Mouse (Mus musculus): Measurements from ENCODE around the gene Ptpn12. TPM values are rescaled to one million over a fixed set of nuclear protein-coding genes. Genes with fewer than 3 reads are reported as not detected.

Ptpn12 gene
- total RNA-seq, 2 experiments from 2014 or later, result 18.5 to 104 TPM

- no peak for ATAC-seq (replicated peaks; ENCODE audit: low FRiP score, poor library complexity, severe bottlenecking)
These were observed 22.2 kb downstream of the Ptpn12 start for GRCm38 (mm10) chr5:21033382-21034056.

DNA sequence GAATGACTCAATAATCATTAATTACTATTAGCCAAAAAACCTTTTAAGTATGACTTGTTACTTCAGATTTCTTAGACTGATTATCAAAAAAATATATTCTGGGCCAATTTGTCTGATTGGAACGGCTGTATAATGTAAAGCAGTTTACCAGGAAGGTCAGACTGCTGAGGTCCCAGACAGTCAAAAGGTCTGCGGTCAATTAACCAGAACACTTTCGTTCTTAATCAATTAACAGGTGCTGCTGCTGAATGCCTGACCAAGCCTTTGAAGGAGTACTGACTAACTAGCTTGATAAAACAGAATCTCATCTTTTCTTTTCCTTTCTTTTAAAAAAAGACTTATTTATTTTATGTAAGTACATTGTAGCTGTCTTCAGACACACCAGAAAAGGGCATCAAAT lies 23.1 kb downstream of the Ptpn12 start:
- no peak for ATAC-seq (replicated peaks; ENCODE audit: low FRiP score, poor library complexity, severe bottlenecking)

- no peak for ATAC-seq (replicated peaks; ENCODE audit: low FRiP score, poor library complexity, severe bottlenecking)
These were observed 25.5 kb downstream of the Ptpn12 start for GRCm38 (mm10) chr5:21030226-21030625.

GRCm38 (mm10) chr5:21017075-21017474 lies 38.6 kb downstream of the Ptpn12 start:
- ATAC-seq (replicated peaks; ENCODE audit: low FRiP score, poor library complexity, severe bottlenecking), result no peak

- no peak for ATAC-seq (replicated peaks; ENCODE audit: low FRiP score, poor library complexity, severe bottlenecking)
These were observed 44.8 kb downstream of the Ptpn12 start for GRCm38 (mm10) chr5:21010908-21011307.

- ATAC-seq (replicated peaks; ENCODE audit: low FRiP score, poor library complexity, severe bottlenecking), result 0 out of 2 replicates have a peak, but pooled peaks have one; percentile 55
These were observed 53.0 kb downstream of the Ptpn12 start for GRCm38 (mm10) chr5:21002723-21003122.

DNA sequence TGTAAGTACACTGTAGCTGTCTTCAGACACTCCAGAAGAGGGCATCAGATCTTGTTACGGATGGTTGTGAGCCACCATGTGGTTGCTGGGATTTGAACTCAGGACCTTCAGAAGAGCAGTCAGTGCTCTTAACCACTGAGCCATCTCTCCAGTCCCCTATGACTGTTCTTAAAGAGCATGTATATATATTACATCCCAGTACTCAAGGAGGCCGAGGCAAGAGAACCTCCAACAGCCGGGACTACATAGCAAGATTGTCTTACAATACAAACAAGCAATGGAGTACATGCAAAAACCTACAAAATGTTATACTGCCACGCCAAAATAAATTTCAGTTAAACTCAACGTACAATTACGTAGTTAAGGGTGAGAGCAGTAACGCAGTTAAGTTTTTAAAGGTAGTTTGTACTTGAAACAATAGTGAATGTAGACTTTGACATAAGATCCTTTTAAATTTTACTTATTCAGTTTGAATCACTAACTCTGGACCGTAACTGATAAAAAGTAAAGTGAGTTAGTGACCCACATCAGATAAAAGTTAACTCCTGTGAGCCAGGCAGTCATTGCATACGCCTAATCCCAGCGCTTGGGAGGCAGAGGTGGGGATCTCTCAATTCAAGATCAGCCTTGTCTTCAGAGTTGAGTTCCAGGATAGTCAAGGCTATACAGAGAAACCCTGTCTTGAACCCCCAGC lies 53.9 kb downstream of the Ptpn12 start:
- ATAC-seq (replicated peaks; ENCODE audit: low FRiP score, poor library complexity, severe bottlenecking), result no peak

DNA sequence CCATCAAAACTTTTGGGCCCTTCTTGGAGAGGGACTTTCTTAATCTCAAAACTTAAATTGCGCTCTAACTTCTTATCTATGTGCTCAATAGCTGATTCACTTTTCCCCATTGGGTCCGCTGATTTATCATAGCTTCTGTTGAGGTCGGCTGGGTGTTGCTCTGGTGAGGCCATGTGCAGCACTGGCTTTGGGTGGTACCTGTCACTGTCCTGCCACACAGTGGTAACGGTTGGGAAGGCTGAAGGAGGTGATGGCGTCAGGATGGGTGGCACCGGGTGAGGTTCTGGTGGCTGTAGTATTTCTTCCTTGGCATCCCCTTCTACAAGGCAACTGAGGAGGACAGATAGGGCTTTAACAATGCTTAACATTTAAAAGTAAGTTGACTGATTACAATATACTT lies 57.3 kb downstream of the Ptpn12 start:
- peak; percentile 58 for ATAC-seq (replicated peaks; ENCODE audit: low FRiP score, poor library complexity, severe bottlenecking)

DNA sequence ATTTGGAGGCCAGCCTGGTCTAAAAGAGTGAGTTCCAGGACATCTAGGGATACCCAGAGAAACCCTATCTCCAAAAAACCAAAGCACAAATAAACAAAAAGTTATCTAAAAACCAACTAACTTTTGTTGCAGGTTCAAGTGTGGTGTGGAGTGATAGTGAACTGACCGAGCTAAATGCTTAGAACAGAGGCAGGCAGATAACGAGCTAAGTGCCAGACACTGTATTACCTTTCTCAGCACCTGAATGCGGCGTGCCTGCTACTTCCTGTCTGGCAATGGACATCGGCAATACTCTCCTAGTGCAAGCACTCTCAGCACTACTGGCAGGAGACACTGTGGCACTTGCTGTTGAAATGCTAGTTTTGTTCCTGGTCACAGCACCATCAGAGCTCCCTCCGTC lies 58.2 kb downstream of the Ptpn12 start:
- 0 out of 2 replicates have a peak, but pooled peaks have one; percentile 20 for ATAC-seq (replicated peaks; ENCODE audit: low FRiP score, poor library complexity, severe bottlenecking)

- ATAC-seq (replicated peaks; ENCODE audit: low FRiP score, poor library complexity, severe bottlenecking), result no peak
These were observed 65.5 kb downstream of the Ptpn12 start for GRCm38 (mm10) chr5:20990062-20990809.

GRCm38 (mm10) chr5:20986271-20986670 lies 69.4 kb downstream of the Ptpn12 start:
- ATAC-seq (replicated peaks; ENCODE audit: low FRiP score, poor library complexity, severe bottlenecking), result no peak

DNA sequence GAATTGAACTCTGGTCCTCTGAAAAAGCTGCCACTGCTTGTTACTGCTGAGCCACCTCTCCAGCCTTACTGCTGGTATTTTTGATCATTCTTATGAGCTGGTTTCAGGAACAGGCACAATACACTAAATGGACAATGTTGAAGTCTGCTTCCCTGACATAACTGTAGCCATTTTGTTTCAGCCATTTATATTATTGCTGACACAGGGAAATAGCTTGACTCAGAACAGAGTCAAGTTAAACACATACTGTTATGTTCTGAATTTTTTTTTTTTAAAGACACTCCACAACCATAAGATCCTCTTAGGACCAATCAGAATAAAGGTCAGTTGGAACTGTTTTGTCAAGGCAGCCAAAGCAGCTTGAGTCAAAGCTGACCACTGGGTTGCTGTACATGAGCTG lies 72.2 kb downstream of the Ptpn12 start:
- no peak for ATAC-seq (replicated peaks; ENCODE audit: low FRiP score, poor library complexity, severe bottlenecking)

GRCm38 (mm10) chr5:20974690-20975089 lies 81.0 kb downstream of the Ptpn12 start:
- no peak for ATAC-seq (replicated peaks; ENCODE audit: low FRiP score, poor library complexity, severe bottlenecking)

DNA sequence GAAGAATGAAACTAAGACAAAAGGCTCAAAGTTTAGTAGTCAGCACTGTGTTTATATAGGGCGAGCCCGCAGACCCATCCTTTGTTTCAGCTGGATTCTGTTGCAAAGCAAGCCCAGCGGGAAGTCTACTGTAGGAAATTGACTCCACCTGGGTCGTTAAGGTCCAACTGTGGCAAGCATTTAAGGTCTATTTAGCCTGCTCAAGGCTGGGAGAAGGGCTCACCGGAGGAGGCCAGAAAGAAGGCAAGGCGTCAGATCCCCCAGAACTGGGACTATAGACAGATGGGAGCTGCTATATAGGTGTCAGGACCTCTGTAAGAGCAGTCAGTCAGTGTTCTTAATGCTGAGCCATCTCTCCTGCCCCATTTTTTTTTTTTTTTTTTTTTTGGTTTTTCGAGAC lies 81.7 kb downstream of the Ptpn12 start:
- no peak for ATAC-seq (replicated peaks; ENCODE audit: low FRiP score, poor library complexity, severe bottlenecking)

- ATAC-seq (replicated peaks; ENCODE audit: low FRiP score, poor library complexity, severe bottlenecking), result no peak
These were observed 82.6 kb downstream of the Ptpn12 start for GRCm38 (mm10) chr5:20973069-20973468.

DNA sequence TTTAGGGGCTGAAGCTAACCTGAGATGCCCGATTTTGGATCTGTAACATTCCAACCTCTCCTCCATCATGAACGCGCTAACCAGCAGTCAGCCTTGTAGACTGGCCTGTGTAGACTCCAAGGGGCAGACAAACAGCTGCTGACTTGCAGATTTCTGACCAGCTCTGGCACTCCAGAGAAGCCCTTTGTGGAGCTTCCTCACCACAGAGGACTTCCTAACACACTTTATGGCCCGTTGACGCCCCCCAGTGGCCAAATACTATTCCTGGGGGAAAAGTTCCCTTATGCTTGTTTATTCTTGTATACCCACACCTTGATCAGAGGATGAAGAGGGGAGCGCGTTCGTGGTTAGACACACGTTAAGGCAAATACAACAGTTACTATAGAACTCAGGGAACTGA lies 86.7 kb downstream of the Ptpn12 start:
- no peak for ATAC-seq (replicated peaks; ENCODE audit: low FRiP score, poor library complexity, severe bottlenecking)

DNA sequence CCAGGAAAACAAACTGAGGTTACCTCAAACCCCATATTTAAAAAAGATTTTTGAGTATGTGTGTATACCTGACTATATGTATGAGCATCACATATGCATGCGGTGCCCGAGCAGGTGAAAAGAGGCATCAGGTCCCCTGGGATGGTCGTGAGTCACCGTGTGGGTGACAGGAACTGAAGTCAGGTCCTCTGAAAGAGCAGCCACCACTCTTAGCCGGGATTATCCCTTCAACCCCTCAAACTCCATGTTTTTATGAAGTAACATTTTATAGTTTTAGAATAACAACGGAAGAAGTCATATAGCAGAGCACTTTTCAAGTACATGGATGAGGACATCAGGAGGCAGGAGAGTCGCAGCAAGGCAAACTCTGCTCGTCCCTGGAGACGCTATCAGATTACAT lies 87.2 kb downstream of the Ptpn12 start:
- no peak for ATAC-seq (replicated peaks; ENCODE audit: low FRiP score, poor library complexity, severe bottlenecking)

GRCm38 (mm10) chr5:20967942-20968341 lies 87.8 kb downstream of the Ptpn12 start:
- ATAC-seq (replicated peaks; ENCODE audit: low FRiP score, poor library complexity, severe bottlenecking), result no peak

DNA sequence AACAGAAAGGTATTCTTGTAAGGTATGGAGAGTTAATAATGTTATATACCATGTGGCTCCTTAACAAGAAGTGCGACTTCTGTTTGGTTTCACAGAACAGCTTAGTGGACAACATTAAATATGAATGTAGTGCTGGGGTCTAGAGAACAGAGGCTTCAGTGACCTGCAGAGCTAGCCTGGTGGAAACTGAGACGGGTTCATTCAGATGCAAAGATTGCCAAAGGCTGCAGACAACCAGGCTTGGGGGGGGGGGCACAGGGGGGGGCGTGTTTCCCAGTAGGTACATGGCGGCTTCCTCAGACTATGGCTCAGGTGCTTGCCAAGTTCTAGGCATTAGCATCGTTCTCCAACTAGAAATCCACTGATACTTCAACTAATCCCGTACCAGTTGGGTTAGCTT lies 91.3 kb downstream of the Ptpn12 start:
- ATAC-seq (replicated peaks; ENCODE audit: low FRiP score, poor library complexity, severe bottlenecking), result no peak

DNA sequence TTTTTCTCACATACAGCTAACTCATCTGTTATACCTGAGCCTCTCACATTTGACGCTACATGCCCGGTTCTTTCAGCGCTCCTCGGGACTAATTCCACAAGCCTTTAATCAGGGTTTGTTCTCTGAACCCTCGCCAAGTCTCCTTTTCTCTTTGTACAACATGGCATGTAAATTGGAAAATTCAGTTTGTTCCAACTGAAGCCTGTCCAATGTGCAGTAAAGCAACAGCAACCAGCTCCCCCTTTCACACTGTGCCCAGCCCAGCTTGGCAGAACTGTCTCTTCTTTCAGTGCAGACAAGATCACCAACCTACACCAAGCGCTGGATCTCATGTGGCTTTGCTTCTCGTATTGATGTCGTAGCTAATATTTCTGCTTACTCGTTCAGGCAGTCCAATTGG lies 92.4 kb downstream of the Ptpn12 start:
- no peak for ATAC-seq (replicated peaks; ENCODE audit: low FRiP score, poor library complexity, severe bottlenecking)

GRCm38 (mm10) chr5:20960927-20961326 lies 94.8 kb downstream of the Ptpn12 start:
- ATAC-seq (replicated peaks; ENCODE audit: low FRiP score, poor library complexity, severe bottlenecking), result no peak
